Mouse (Mus musculus) embryonic facial prominence, embryonic 10.5 days (tissue): ENCODE results near the gene Fyn. TPM values are rescaled to one million over a fixed set of nuclear protein-coding genes. Genes with fewer than 3 reads are reported as not detected.

Source experiments
- DNase-seq: peaks from one replicate; pipeline ENCODE4 v3.0.0-alpha.2; 2017; ENCODE audit warnings: low spot score
- H3K27ac ChIP-seq: fragments of 300-500 bp; sonication (generic); replicated peaks from 2 replicates; pipeline ENCODE4 v1.5.1; 2016; ENCODE audit warnings: mild to moderate bottlenecking
- H3K27me3 ChIP-seq: fragments of 300-500 bp; sonication (generic); replicated peaks from 2 replicates; pipeline ENCODE4 v1.6.1; 2016; ENCODE audit warnings: low read depth, mild to moderate bottlenecking; ENCODE audit not compliant: poor library complexity, severe bottlenecking
- H3K36me3 ChIP-seq: fragments of 300-500 bp; sonication (generic); replicated peaks from 2 replicates; pipeline ENCODE4 v1.6.1; 2016; ENCODE audit warnings: mild to moderate bottlenecking, moderate library complexity
- H3K4me1 ChIP-seq: fragments of 300-500 bp; sonication (generic); 2 replicates; pipeline ENCODE4 v1.6.1; 2016
- H3K4me3 ChIP-seq: fragments of 300-500 bp; sonication (generic); 2 replicates; pipeline ENCODE4 v1.5.1; 2016; ENCODE audit warnings: mild to moderate bottlenecking, moderate library complexity
- H3K9me3 ChIP-seq: fragments of 300-500 bp; sonication (generic); 2 replicates; pipeline ENCODE4 v1.6.1; 2016; ENCODE audit warnings: mild to moderate bottlenecking
- whole genome bisulfite sequencing: fragments of 180-500 bp; shearing (Covaris S2); methylation state at CpG from one replicate; pipeline ENCODE4 v1.1.7; 2016; 5-methylcytosine and 5-hydroxymethylcytosine counted together
- polyA plus RNA-seq: library from polyadenylated mRNA; unstranded; fragments of >200 nt; fragmentation: Nextera tagmentation; extraction: Ambion mirVana; gene quantifications from 2 replicates; pipeline ENCODE4 v1.2.1, GENCODE M21; 2016

Gene Fyn
- polyA plus RNA-seq, 1 experiment from 2014 or later, result 21.5 TPM

GRCm38 (mm10) chr10:39471040-39471713 lies 102.5 kb downstream of the Fyn start:
- no peak overlapping the region for H3K4me3 ChIP-seq
- whole genome bisulfite sequencing, result 85% methylated on average over 7 of the region's 7 CpGs
- H3K36me3 ChIP-seq, result peaks cover 3% of the 10 kb centered on the region; the same call in 1 of the 2 replicates
- H3K4me1 ChIP-seq, result peaks cover 7% of the 10 kb centered on the region
- H3K27ac ChIP-seq, result no peak overlapping the region
- no peaks in the 10 kb centered on the region for H3K27me3 ChIP-seq
- H3K9me3 ChIP-seq, result no peaks in the 10 kb centered on the region
- no peak for DNase-seq

GRCm38 (mm10) chr10:39471714-39472531 lies 103.3 kb downstream of the Fyn start:
- Histone ChIP-seq H3K27me3 (no peaks in the 10 kb centered on the region), H3K4me1 (peaks cover 7% of the 10 kb centered on the region), H3K4me3 (no peak overlapping the region), H3K27ac (no peak overlapping the region), H3K9me3 (no peaks in the 10 kb centered on the region), H3K36me3 (peaks cover 3% of the 10 kb centered on the region; the same call in 1 of the 2 replicates)
- WGBS, result 82% methylated on average over 15 of the region's 15 CpGs
- no peak for DNase-seq

GRCm38 (mm10) chr10:39472923-39473322 lies 104.3 kb downstream of the Fyn start:
- H3K36me3 ChIP-seq, result no peaks in the 10 kb centered on the region
- no peak overlapping the region for H3K4me3 ChIP-seq
- peaks cover 7% of the 10 kb centered on the region for H3K4me1 ChIP-seq
- 91% methylated on average over 7 of the region's 7 CpGs for WGBS
- H3K27ac ChIP-seq, result no peak overlapping the region
- H3K9me3 ChIP-seq, result no peaks in the 10 kb centered on the region
- no peaks in the 10 kb centered on the region for H3K27me3 ChIP-seq
- DNase-seq, result no peak

GRCm38 (mm10) chr10:39479361-39479760 lies 110.7 kb downstream of the Fyn start:
- Histone ChIP-seq H3K27ac (no peak overlapping the region), H3K27me3 (no peaks in the 10 kb centered on the region), H3K4me3 (no peak overlapping the region), H3K4me1 (peaks cover 5% of the 10 kb centered on the region), H3K36me3 (peaks cover 11% of the 10 kb centered on the region), H3K9me3 (peaks cover 4% of the 10 kb centered on the region; the same call in 1 of the 2 replicates)
- WGBS, result 86% methylated on average over 1 of the region's 1 CpGs
- DNase-seq, result no peak

GRCm38 (mm10) chr10:39484382-39484826 lies 115.7 kb downstream of the Fyn start:
- 0 out of 2 replicates have a peak overlapping the region, but pooled peaks have one; percentile 55 for H3K27ac ChIP-seq
- DNase-seq, result peak; percentile 23

GRCm38 (mm10) chr10:39484892-39485291 lies 116.2 kb downstream of the Fyn start:
- 0 out of 2 replicates have a peak overlapping the region, but pooled peaks have one; percentile 55 for H3K27ac ChIP-seq
- peaks cover 50% of the 10 kb centered on the region for H3K4me1 ChIP-seq
- H3K9me3 ChIP-seq, result peaks cover 4% of the 10 kb centered on the region; the same call in 1 of the 2 replicates
- DNase-seq, result no peak
- WGBS, result 43% methylated on average over 6 of the region's 6 CpGs
- H3K36me3 ChIP-seq, result peaks cover 11% of the 10 kb centered on the region
- no peak overlapping the region for H3K4me3 ChIP-seq
- H3K27me3 ChIP-seq, result no peaks in the 10 kb centered on the region

More at GRCm38 (mm10) chr10:39484382-39484826, 115.7 kb downstream of the Fyn start:
- Histone ChIP-seq H3K9me3 (peaks cover 4% of the 10 kb centered on the region; the same call in 1 of the 2 replicates), H3K27me3 (no peaks in the 10 kb centered on the region), H3K36me3 (peaks cover 11% of the 10 kb centered on the region), H3K4me1 (peaks cover 48% of the 10 kb centered on the region), H3K4me3 (no peak overlapping the region)
- 32% methylated on average over 8 of the region's 8 CpGs for WGBS

- H3K4me1 ChIP-seq, result peaks cover 58% of the 10 kb centered on the region
- H3K36me3 ChIP-seq, result peaks cover 14% of the 10 kb centered on the region
- no peaks in the 10 kb centered on the region for H3K27me3 ChIP-seq
- no peak overlapping the region for H3K4me3 ChIP-seq
- no peak overlapping the region for H3K27ac ChIP-seq
- WGBS, result 84% methylated on average over 4 of the region's 4 CpGs
- H3K9me3 ChIP-seq, result peaks cover 4% of the 10 kb centered on the region; the same call in 1 of the 2 replicates
- no peak for DNase-seq
Measured at GRCm38 (mm10) chr10:39485939-39486338, 117.3 kb downstream of the Fyn start.

GRCm38 (mm10) chr10:39486501-39487450 lies 118.1 kb downstream of the Fyn start:
- H3K4me1 ChIP-seq, result peaks cover 58% of the 10 kb centered on the region
- no peak for DNase-seq
- no peak overlapping the region for H3K27ac ChIP-seq
- WGBS, result 57% methylated on average over 11 of the region's 11 CpGs
- peaks cover 4% of the 10 kb centered on the region; the same call in 1 of the 2 replicates for H3K9me3 ChIP-seq
- peaks cover 19% of the 10 kb centered on the region for H3K36me3 ChIP-seq
- H3K4me3 ChIP-seq, result no peak overlapping the region
- H3K27me3 ChIP-seq, result no peaks in the 10 kb centered on the region

- H3K36me3 ChIP-seq, result peaks cover 14% of the 10 kb centered on the region
- DNase-seq, result no peak
- H3K27me3 ChIP-seq, result no peaks in the 10 kb centered on the region
- H3K4me1 ChIP-seq, result peaks cover 58% of the 10 kb centered on the region
- H3K9me3 ChIP-seq, result peaks cover 4% of the 10 kb centered on the region; the same call in 1 of the 2 replicates
- H3K27ac ChIP-seq, result no peak overlapping the region; the same call in 1 of the 2 replicates
- no peak overlapping the region for H3K4me3 ChIP-seq
- 84% methylated on average over 14 of the region's 14 CpGs for WGBS
Measured at GRCm38 (mm10) chr10:39487740-39488415, 119.2 kb downstream of the Fyn start.

- DNase-seq, result no peak
- Histone ChIP-seq H3K27ac (no peak overlapping the region), H3K4me3 (no peak overlapping the region), H3K36me3 (0 out of 2 replicates have a peak, but pooled peaks cover 8% of the 10 kb centered on the region), H3K9me3 (no peaks in the 10 kb centered on the region), H3K4me1 (peaks cover 58% of the 10 kb centered on the region), H3K27me3 (no peaks in the 10 kb centered on the region)
- 84% methylated on average over 3 of the region's 3 CpGs for WGBS
Measured at GRCm38 (mm10) chr10:39488542-39488941, 119.9 kb downstream of the Fyn start.

GRCm38 (mm10) chr10:39488956-39489355 lies 120.3 kb downstream of the Fyn start:
- H3K4me1 ChIP-seq, result peaks cover 58% of the 10 kb centered on the region
- 0 out of 2 replicates have a peak, but pooled peaks cover 8% of the 10 kb centered on the region for H3K36me3 ChIP-seq
- H3K27ac ChIP-seq, result no peak overlapping the region
- no peak overlapping the region for H3K4me3 ChIP-seq
- no peak for DNase-seq
- H3K9me3 ChIP-seq, result no peaks in the 10 kb centered on the region
- WGBS, result 86% methylated on average over 3 of the region's 3 CpGs
- H3K27me3 ChIP-seq, result no peaks in the 10 kb centered on the region
